Comparison of ENCODE assay signal across 9 mouse cellular contexts in the genomic region with DNA sequence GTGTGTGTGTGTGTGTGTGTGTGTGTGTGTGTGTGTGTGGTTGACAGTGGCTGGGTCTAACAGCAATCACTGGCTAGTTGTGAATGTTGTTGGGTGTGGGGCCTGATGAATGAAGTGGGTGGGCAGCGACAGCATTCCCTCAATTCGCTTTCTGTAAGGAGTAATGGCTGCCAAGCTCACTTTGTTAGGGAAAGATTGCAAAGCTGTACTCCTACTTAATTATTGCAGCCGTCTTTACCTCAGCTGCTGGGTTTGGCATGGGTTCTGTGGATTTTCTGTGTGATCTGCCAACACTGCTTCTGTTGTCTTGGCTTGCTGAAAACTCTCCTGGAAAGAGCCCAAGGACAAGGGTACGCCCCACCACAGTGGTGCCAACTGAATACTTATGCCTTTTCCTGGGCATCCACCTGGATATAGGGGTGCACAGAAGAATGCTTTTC.
DNase-seq lines count a peak whose midpoint lies in the region; ATAC-seq and TF ChIP-seq lines count a peak whose summit lies in the region.
"Had no signal": no experiment of that assay in that cellular context is flagged by ENCODE, and none has a peak within 500 bp of the region (broad histone marks: within the 10 kb centered on the region; RNA-seq: fewer than 3 reads in every experiment).

No protein-coding gene starts in this region.

- H3K9me3 ChIP-seq in hindbrain, postnatal 0 days (ENCODE audit: low read length): no peaks in the 10 kb centered on the region
- no peaks in the 10 kb centered on the region for H3K9me3 ChIP-seq in midbrain, embryonic 15.5 days
- H3K9me3 ChIP-seq: limb, embryonic 12.5 days had no signal

- 0 out of 2 replicates have a peak overlapping the region, but pooled peaks have one; percentile 13 for H3K4me2 ChIP-seq in hindbrain, postnatal 0 days (ENCODE audit: low read depth, low read length)
- H3K4me2 ChIP-seq in midbrain, embryonic 15.5 days: no peak overlapping the region
- H3K4me2 ChIP-seq: limb, embryonic 12.5 days had no signal

- no peaks in the 10 kb centered on the region for H3K4me1 ChIP-seq in hindbrain, postnatal 0 days (ENCODE audit: insufficient read depth, low read length)
- no peaks in the 10 kb centered on the region for H3K4me1 ChIP-seq in midbrain, embryonic 15.5 days
- H3K4me1 ChIP-seq: limb, embryonic 12.5 days had no signal

- no peak overlapping the region for H3K27ac ChIP-seq in hindbrain, postnatal 0 days
- H3K27ac ChIP-seq in midbrain, embryonic 15.5 days: no peak overlapping the region
- H3K27ac ChIP-seq: limb, embryonic 12.5 days had no signal

- DNase-seq in adrenal gland, postnatal 36 days: peak; percentile 5 to 11
- DNase-seq in adrenal gland, adult 8-10 months: no peak
- DNase-seq in cerebellum, adult 18-20 months: peak; percentile 3 to 28
- peak; percentile 89 for DNase-seq in hindbrain, postnatal 0 days (ENCODE audit: low spot score)
- DNase-seq in MN1 (ENCODE audit: low spot score): no peak
- no peak for DNase-seq in lung, adult 18-20 months

- no peak for TF ChIP-seq CTCF in hindbrain, postnatal 0 days (IDR thresholded peaks at IDR 0.05; ENCODE audit: low read depth)

- no peaks in the 10 kb centered on the region for H3K27me3 ChIP-seq in hindbrain, postnatal 0 days (ENCODE audit: insufficient read depth, low read length)
- H3K27me3 ChIP-seq in midbrain, embryonic 15.5 days (replicated peaks): no peaks in the 10 kb centered on the region
- H3K27me3 ChIP-seq: limb, embryonic 12.5 days had no signal

- no peak overlapping the region for H3K9ac ChIP-seq in hindbrain, postnatal 0 days (replicated peaks; ENCODE audit: low read length)
- H3K9ac ChIP-seq in midbrain, embryonic 15.5 days: no peak overlapping the region
- H3K9ac ChIP-seq: limb, embryonic 12.5 days had no signal

- H3K36me3 ChIP-seq in hindbrain, postnatal 0 days (ENCODE audit: insufficient read depth, low read length): no peaks in the 10 kb centered on the region
- no peaks in the 10 kb centered on the region for H3K36me3 ChIP-seq in midbrain, embryonic 15.5 days (replicated peaks)
- H3K36me3 ChIP-seq: limb, embryonic 12.5 days had no signal

- peak; percentile 94 for ATAC-seq in hindbrain, postnatal 0 days
- ATAC-seq in midbrain, embryonic 15.5 days (replicated peaks): peak; percentile 90
- no peak for ATAC-seq in granulocyte monocyte progenitor cell, adult 5-6 weeks (replicated peaks; ENCODE audit: poor library complexity, severe bottlenecking)

- 53% methylated on average over 4 of the region's 4 CpGs for WGBS in hindbrain, postnatal 0 days
- WGBS in midbrain, embryonic 15.5 days: 79% methylated on average over 4 of the region's 4 CpGs

- H3K4me3 ChIP-seq in hindbrain, postnatal 0 days (ENCODE audit: low read length): no peak overlapping the region
- no peak overlapping the region for H3K4me3 ChIP-seq in midbrain, embryonic 15.5 days
- H3K4me3 ChIP-seq: limb, embryonic 12.5 days had no signal

Comparison
In these comparisons a context has a peak if more than half of its experiments do, and no peak if none do; other contexts are left out.
1. DNase-seq: peak in adrenal gland, postnatal 36 days (2 of 2), cerebellum, adult 18-20 months (2 of 2) and hindbrain, postnatal 0 days (single experiment); none in adrenal gland, adult 8-10 months (single experiment), MN1 (single experiment) and lung, adult 18-20 months (0 of 2).